Mouse (Mus musculus) megakaryocyte, embryonic 14.5 days (primary cell): ENCODE results near the gene Camk1.

Experiments used
- FLI1 ChIP-seq: IDR thresholded peaks from 2 replicates; pipeline ENCODE4 v1.6.1; 2012; ENCODE audit warnings: low read length, inconsistent platforms, mixed read lengths
- GATA1 ChIP-seq: IDR thresholded peaks from 3 replicates; pipeline ENCODE4 v1.6.1; 2012; ENCODE audit warnings: mixed read lengths, low read length, inconsistent platforms, borderline replicate concordance

GRCm38 (mm10) chr6:113301350-113301749 lies 42.4 kb downstream of the Camk1 start:
- TF ChIP-seq FLI1: no peak
- no peak for TF ChIP-seq GATA1
